Mouse (Mus musculus): Measurements from ENCODE around the gene Gbe1.

- TF ChIP-seq POLR2A (IDR thresholded peaks at IDR 0.05; ENCODE audit: low read depth, low read length) (no peak), CTCF (IDR thresholded peaks at IDR 0.05; ENCODE audit: extremely low read depth, insufficient read depth, insufficient read length, insufficient replicate concordance) (no peak)
Observed at GRCm38 (mm10) chr16:70506457-70506856, 192.7 kb downstream of the Gbe1 start.
